Mouse (Mus musculus) cortical plate, adult 2 months (tissue): ENCODE measurements around the gene 1600012H06Rik.

Source experiments
- CTCF ChIP-seq: fragments of 200-500 bp; IDR thresholded peaks from 2 replicates; pipeline ENCODE4 v1.5.1; 2011; ENCODE audit warnings: mild to moderate bottlenecking, control low read depth, low read length; ENCODE audit not compliant: insufficient read depth; ENCODE audit errors: extremely low read depth
- POLR2A ChIP-seq: fragments of 200-500 bp; IDR thresholded peaks from 2 replicates; pipeline ENCODE4 v1.6.1; 2011; ENCODE audit warnings: mild to moderate bottlenecking, low read length, control low read depth; ENCODE audit not compliant: insufficient read depth; ENCODE audit errors: extremely low read depth

- TF ChIP-seq CTCF (no peak), POLR2A (peak; percentile 83)
Measured at GRCm38 (mm10) chr17:14943009-14943728, at the start of gene 1600012H06Rik, which contains the start of gene Wdr27.
